Mouse (Mus musculus): ENCODE results near the gene Ubxn11.

Ubxn11 gene

DNA sequence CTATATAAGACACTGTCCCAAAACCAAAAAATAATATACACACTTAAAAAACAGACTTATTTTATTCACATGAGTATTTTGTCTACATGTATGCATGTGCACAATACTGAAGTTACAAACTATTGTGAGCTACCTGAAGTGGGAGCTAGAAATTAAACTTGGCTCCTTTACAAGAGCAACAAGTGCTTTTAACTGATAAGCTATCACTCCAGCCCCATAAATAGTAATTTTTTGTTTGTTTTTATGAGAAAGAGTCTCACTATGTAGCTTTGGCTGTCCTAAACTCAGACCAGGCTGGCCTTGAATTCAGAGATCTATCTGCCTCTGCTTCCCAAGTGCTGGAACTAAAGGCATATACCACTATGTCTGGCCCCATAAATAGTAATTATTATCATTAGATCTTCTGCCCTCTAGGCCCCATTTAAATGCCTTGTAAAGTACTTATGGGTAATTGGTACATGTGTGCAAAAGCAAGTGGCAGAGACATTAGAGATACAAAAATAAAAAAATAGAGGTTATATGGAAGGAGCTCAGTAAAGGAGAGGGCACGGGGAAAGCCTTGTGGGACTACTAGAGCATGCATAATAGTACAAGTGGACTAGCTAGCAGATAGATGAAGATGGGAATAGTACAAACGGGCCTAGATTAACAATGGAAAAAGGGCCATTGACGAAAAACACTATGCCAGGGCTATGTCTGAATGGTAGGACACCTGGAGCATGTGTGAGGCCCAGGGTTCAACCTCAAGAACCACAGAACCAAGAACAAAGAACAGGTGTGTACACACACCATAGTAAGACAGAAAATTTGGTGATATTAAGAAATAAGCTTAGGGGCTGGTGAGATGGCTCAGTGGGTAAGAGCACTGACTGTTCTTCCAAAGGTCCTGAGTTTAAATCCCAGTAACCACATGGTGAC is 63.4 kb downstream of the Ubxn11 start:
- H3K36me3 ChIP-seq (ENCODE audit: insufficient read depth, low read length), result peaks cover 44% of the 10 kb centered on the region
- H3K9me3 ChIP-seq (ENCODE audit: low read length), result no peaks in the 10 kb centered on the region
- H3K4me3 ChIP-seq (replicated peaks; ENCODE audit: low read length), result no peak overlapping the region
- no peaks in the 10 kb centered on the region for H3K4me1 ChIP-seq (replicated peaks; ENCODE audit: low read depth, low read length)
- no peaks in the 10 kb centered on the region for H3K27me3 ChIP-seq (ENCODE audit: insufficient read depth, low read length)
- TF ChIP-seq POU5F1 (IDR thresholded peaks at IDR 0.05; ENCODE audit: borderline replicate concordance, low read length), result no peak
- no peak for TF ChIP-seq NANOG (IDR thresholded peaks at IDR 0.05; ENCODE audit: borderline replicate concordance, low read length)
- no peak for TF ChIP-seq CTCF (conservative IDR thresholded peaks at IDR 0.05; ENCODE audit: low read length)

- H3K4me3 ChIP-seq (replicated peaks; ENCODE audit: low read length), result no peak overlapping the region
- no peak for TF ChIP-seq NANOG (IDR thresholded peaks at IDR 0.05; ENCODE audit: borderline replicate concordance, low read length)
- TF ChIP-seq POU5F1 (IDR thresholded peaks at IDR 0.05; ENCODE audit: borderline replicate concordance, low read length), result no peak
- TF ChIP-seq CTCF (conservative IDR thresholded peaks at IDR 0.05; ENCODE audit: low read length), result no peak
- no peaks in the 10 kb centered on the region for H3K4me1 ChIP-seq (replicated peaks; ENCODE audit: low read depth, low read length)
- H3K27me3 ChIP-seq (ENCODE audit: insufficient read depth, low read length), result no peaks in the 10 kb centered on the region
- H3K36me3 ChIP-seq (ENCODE audit: insufficient read depth, low read length), result peaks cover 52% of the 10 kb centered on the region
- H3K9me3 ChIP-seq (ENCODE audit: low read length), result no peaks in the 10 kb centered on the region
Observed at GRCm38 (mm10) chr4:134166906-134167305, 64.5 kb downstream of the Ubxn11 start.

DNA sequence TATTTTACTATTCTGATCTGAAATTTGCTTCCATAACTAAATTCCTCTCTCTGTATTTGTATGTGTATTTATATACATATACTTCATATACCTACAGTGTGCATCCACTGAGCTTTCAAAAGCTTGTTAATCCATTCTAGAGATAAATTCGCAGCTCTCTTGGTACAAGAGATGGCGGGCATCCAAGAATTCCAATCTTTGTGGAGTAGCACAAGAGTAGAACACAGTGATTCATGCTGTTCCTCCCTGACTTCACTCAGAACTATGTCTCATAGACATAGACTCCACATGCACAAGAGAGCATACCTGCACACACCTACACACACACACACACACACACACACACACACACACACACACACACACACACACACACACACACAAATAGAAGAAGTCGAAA is 70.0 kb downstream of the Ubxn11 start:
- no peaks in the 10 kb centered on the region for H3K4me1 ChIP-seq (replicated peaks; ENCODE audit: low read depth, low read length)
- peaks cover 47% of the 10 kb centered on the region for H3K36me3 ChIP-seq (ENCODE audit: insufficient read depth, low read length)
- no peaks in the 10 kb centered on the region for H3K27me3 ChIP-seq (ENCODE audit: insufficient read depth, low read length)
- TF ChIP-seq NANOG (IDR thresholded peaks at IDR 0.05; ENCODE audit: borderline replicate concordance, low read length), result no peak
- no peak for TF ChIP-seq CTCF (conservative IDR thresholded peaks at IDR 0.05; ENCODE audit: low read length)
- no peak for TF ChIP-seq POU5F1 (IDR thresholded peaks at IDR 0.05; ENCODE audit: borderline replicate concordance, low read length)
- no peaks in the 10 kb centered on the region for H3K9me3 ChIP-seq (ENCODE audit: low read length)
- H3K4me3 ChIP-seq (replicated peaks; ENCODE audit: low read length), result no peak overlapping the region
